Mouse (Mus musculus) liver, embryonic 14.5 days (tissue): Measurements from ENCODE around the gene Ppp1r1a.

Experiments
- CTCF ChIP-seq: IDR thresholded peaks from 2 replicates; pipeline ENCODE4 v1.5.1; 2016; ENCODE audit warnings: antibody characterized with exemption, low read depth, control low read depth
- EP300 ChIP-seq: IDR thresholded peaks from 2 replicates; pipeline ENCODE4 v1.6.1; 2016; ENCODE audit warnings: antibody characterized with exemption, low read depth

DNA sequence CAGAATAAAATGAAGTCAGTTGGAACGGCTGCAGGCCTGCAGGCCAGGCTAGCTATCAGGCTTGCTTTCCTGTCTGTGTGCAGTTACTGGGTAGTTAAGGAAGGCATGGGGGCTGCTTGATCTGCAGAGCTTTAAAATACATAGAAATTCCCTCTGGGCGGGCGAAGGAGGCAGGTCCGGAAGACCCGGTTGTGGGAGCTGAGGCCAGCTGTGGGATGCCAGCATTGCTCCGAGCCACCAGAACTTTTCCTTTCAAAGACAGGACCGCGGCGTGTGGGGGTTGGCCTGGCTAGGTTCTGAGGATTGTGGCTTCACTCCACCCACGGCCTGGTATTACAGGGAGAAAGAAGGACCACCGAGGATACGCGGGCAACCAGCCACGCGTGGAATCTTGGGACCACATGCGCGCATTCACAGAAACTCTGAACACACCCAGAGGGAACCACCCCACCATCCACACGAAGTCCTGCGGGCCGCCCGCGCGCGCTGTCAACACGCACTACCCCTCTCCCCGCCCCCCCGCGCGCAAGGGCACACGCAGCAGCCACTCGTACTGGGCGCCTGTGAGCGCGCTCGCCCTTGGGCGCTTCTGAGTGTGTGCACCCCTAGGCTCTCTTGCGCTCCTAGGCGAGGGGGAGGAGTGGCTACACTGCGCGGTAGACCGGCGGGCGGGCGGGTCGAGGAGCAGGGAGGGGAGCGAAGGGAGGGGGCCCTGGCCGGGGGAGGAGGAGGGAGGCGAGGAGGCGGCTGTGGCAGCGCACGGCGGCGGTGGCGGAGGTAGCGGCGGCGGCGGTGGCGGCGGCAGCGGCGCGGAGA, 35.2 kb downstream of the Ppp1r1a start, which contains the start of gene Pde1b:
- TF ChIP-seq CTCF (no peak), EP300 (no peak)
